Comparison of ENCODE assay signal across 25 mouse cellular contexts in the genomic region with DNA sequence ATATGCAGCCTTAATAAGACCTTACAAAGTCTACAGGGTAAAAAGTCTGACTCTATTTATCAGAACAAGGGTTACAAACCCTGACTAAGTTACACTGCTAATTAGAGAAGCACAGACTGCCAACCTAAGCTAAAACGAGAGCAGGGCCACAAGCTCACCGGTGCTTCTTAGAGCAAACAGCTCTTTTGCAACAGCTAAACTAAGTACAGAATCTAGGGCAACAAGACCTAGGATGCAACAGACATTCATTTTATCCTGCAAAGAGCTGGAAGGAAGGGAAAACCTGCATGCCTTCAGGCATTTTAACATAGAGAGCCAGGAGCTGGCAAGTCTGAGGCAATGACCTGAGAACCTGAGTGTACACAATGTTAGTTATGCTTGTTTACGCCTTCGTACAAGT.
"Had no signal": no experiment of that assay in that cellular context is flagged by ENCODE, and none has a peak within 500 bp of the region (broad histone marks: within the 10 kb centered on the region; RNA-seq: fewer than 3 reads in every experiment).

No protein-coding gene starts in this region.

- H3K27me3 ChIP-seq: heart, embryonic 12.5 days; hindbrain, embryonic 12.5 days; kidney, embryonic 15.5 days; limb, embryonic 12.5 days; liver, embryonic 13.5 days; liver, embryonic 15.5 days had no signal

- H3K9me3 ChIP-seq: heart, embryonic 10.5 days; heart, embryonic 12.5 days; hindbrain, embryonic 10.5 days; hindbrain, embryonic 12.5 days; kidney, embryonic 15.5 days; limb, embryonic 10.5 days; limb, embryonic 12.5 days; liver, embryonic 13.5 days; liver, embryonic 15.5 days had no signal

- ATAC-seq: hindbrain, embryonic 16.5 days; inflammation-experienced regulatory T-cells, adult 6 months; liver, postnatal 0 days had no signal

- H3K27ac ChIP-seq: heart, embryonic 10.5 days; hindbrain, embryonic 10.5 days; hindbrain, embryonic 12.5 days; hindbrain, embryonic 14.5 days; kidney, embryonic 15.5 days; kidney, postnatal 0 days; layer of hippocampus, adult 2 months; limb, embryonic 10.5 days; limb, embryonic 12.5 days; liver, embryonic 13.5 days; liver, embryonic 15.5 days had no signal

- H3K4me1 ChIP-seq: heart, embryonic 10.5 days; heart, embryonic 12.5 days; hindbrain, embryonic 12.5 days; kidney, embryonic 15.5 days; limb, embryonic 10.5 days; limb, embryonic 12.5 days; liver, embryonic 13.5 days; liver, embryonic 15.5 days had no signal

- H3K9ac ChIP-seq: heart, embryonic 12.5 days; hindbrain, embryonic 12.5 days; hindbrain, embryonic 14.5 days; kidney, embryonic 15.5 days; limb, embryonic 12.5 days; liver, embryonic 13.5 days; liver, embryonic 15.5 days; liver, postnatal 0 days had no signal

- H3K36me3 ChIP-seq: heart, embryonic 10.5 days; hindbrain, embryonic 10.5 days; hindbrain, embryonic 12.5 days; kidney, embryonic 15.5 days; limb, embryonic 10.5 days; limb, embryonic 12.5 days; liver, embryonic 13.5 days; liver, embryonic 15.5 days had no signal

- DNase-seq: gastrocnemius, postnatal 14 days; gastrocnemius, postnatal 36 days; heart, adult 11 months; heart, postnatal 10 days; heart, postnatal 4 days; kidney, adult 18-20 months; kidney, adult 9 months; kidney, postnatal 14 days; kidney, postnatal 4 days; liver; liver, embryonic 13.5 days; liver, postnatal 0 days had no signal

- H3K4me3 ChIP-seq: heart, embryonic 10.5 days; heart, embryonic 12.5 days; hindbrain, embryonic 10.5 days; hindbrain, embryonic 12.5 days; kidney, embryonic 15.5 days; layer of hippocampus, adult 2 months; limb, embryonic 10.5 days; limb, embryonic 12.5 days; liver, embryonic 13.5 days; liver, embryonic 15.5 days had no signal

- H3K4me2 ChIP-seq: heart, embryonic 12.5 days; hindbrain, embryonic 12.5 days; hindbrain, embryonic 14.5 days; kidney, embryonic 15.5 days; limb, embryonic 12.5 days; liver, embryonic 13.5 days; liver, embryonic 15.5 days had no signal
